Comparison of ENCODE assay signal across 8 mouse cellular contexts in the genomic region with DNA sequence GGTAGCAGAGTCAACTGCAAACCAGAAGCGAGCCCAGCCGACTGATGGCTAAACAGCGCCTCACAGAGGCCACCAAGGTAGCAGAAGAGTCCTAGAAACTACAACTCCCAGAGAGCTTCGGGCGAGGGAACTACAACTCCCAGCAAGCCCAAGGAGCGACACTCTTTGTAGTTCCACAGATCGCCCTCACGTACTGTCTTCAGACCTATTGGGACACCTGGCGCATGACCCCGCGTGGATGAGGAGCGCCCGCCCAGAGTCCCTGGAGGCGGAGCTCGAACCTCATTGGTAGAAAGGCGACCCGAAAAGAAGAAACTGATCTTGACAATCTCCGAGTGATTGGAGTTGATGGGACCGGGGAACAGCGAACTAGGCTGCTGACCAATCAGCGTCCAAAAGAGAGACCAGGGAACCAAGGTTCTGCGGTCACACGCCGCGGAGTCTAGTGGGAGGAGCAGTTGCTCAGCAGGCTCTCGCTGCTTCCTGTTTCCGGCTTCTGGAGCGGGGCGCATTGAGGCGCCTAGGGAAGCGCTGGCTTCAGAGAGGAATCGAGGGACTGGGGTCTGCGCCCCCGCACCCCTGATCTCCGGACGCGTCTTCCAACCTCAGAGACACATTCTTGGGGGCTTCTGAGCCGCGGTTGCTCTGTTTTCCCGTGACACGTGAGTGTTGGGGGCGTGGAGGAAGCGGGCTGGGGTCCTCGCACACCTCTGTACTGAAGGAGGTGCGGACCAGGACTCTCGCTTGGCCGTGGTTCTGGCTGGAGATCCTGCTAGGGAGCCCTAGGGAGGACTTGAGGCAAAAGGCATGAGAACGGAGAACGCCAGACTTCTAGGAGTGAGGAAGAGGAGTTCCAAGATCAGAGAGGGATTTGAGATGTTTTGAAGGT. TPM values are rescaled to one million over a fixed set of nuclear protein-coding genes. Genes with fewer than 3 reads are reported as not detected.
DNase-seq lines count a peak whose midpoint lies in the region; ATAC-seq and TF ChIP-seq lines count a peak whose summit lies in the region.

A gene (plus strand): TSS at position 216 of the 889 bp plus-strand sequence.

- peak within 1 kb of the TSS; percentile 79 for H3K9ac ChIP-seq in forebrain, embryonic 16.5 days (replicated peaks; ENCODE audit: low read depth, low read length)
- peak within 1 kb of the TSS; percentile 93 for H3K9ac ChIP-seq in lung, embryonic 14.5 days

- H3K27me3 ChIP-seq in G1E (ENCODE audit: insufficient read depth, low read length) = no peaks in the 10 kb centered on the region
- no peaks in the 10 kb centered on the region for H3K27me3 ChIP-seq in forebrain, embryonic 16.5 days (replicated peaks; ENCODE audit: control insufficient read depth, insufficient read depth, low read length)
- H3K27me3 ChIP-seq in lung, embryonic 14.5 days (ENCODE audit: insufficient read depth, low read length) = no peaks in the 10 kb centered on the region
- no peaks in the 10 kb centered on the region for H3K27me3 ChIP-seq in thymus, adult 2 months (ENCODE audit: control insufficient read depth, insufficient read depth, low read length)

- TF ChIP-seq CTCF in G1E (IDR thresholded peaks at IDR 0.05; ENCODE audit: low read depth, low read length) = peak; percentile 62
- peak; percentile 93 for TF ChIP-seq CTCF in layer of hippocampus, adult 2 months (conservative IDR thresholded peaks at IDR 0.05)
- peak; percentile 84 for TF ChIP-seq CTCF in lung, embryonic 14.5 days (IDR thresholded peaks at IDR 0.05; ENCODE audit: low read depth)
- TF ChIP-seq CTCF in olfactory bulb, adult 2 months (IDR thresholded peaks at IDR 0.05; ENCODE audit: insufficient read depth, low read depth, low read length) = peak; percentile 62
- TF ChIP-seq CTCF in thymus, adult 2 months (IDR thresholded peaks at IDR 0.05; ENCODE audit: borderline replicate concordance, control insufficient read depth, extremely low read depth, insufficient read depth, low read length, poor library complexity) = peak; percentile 68; the same call in 1 of the 2 replicates

- H3K4me3 ChIP-seq in G1E (ENCODE audit: low read depth, low read length) = peak within 1 kb of the TSS; percentile 80
- peak within 1 kb of the TSS; percentile 86 for H3K4me3 ChIP-seq in forebrain, embryonic 16.5 days (replicated peaks; ENCODE audit: low read length)
- H3K4me3 ChIP-seq in layer of hippocampus, adult 2 months = peak within 1 kb of the TSS; percentile 88
- peak within 1 kb of the TSS; percentile 84 for H3K4me3 ChIP-seq in lung, embryonic 14.5 days (ENCODE audit: low read depth, low read length)
- peak within 1 kb of the TSS; percentile 82 for H3K4me3 ChIP-seq in olfactory bulb, adult 2 months (ENCODE audit: insufficient read depth, low read depth, low read length)
- H3K4me3 ChIP-seq in thymus, adult 2 months (ENCODE audit: control insufficient read depth, insufficient read depth, low read length) = peak within 1 kb of the TSS; percentile 95

- peak; percentile 63; the same call in 1 of the 2 replicates for TF ChIP-seq POLR2A in olfactory bulb, adult 2 months (IDR thresholded peaks at IDR 0.05; ENCODE audit: insufficient read depth, low read depth, low read length)
- TF ChIP-seq POLR2A in thymus, adult 2 months (IDR thresholded peaks at IDR 0.05; ENCODE audit: control insufficient read depth, extremely low read depth, insufficient read depth, low read length, poor library complexity) = peak; percentile 61

- H3K4me1 ChIP-seq in G1E (ENCODE audit: insufficient read depth, low read depth, low read length) = peaks cover 46% of the 10 kb centered on the region
- peaks cover 18% of the 10 kb centered on the region for H3K4me1 ChIP-seq in forebrain, embryonic 16.5 days (replicated peaks; ENCODE audit: control insufficient read depth, insufficient read depth, low read length)
- peaks cover 6% of the 10 kb centered on the region; the same call in 1 of the 2 replicates for H3K4me1 ChIP-seq in lung, embryonic 14.5 days (ENCODE audit: insufficient read depth)
- H3K4me1 ChIP-seq in olfactory bulb, adult 2 months (ENCODE audit: control insufficient read depth, insufficient read depth, low read length) = no peaks in the 10 kb centered on the region
- H3K4me1 ChIP-seq in thymus, adult 2 months (replicated peaks; ENCODE audit: control insufficient read depth, insufficient read depth, low read length) = peaks cover 7% of the 10 kb centered on the region

- peak within 1 kb of the TSS; percentile 97 for H3K4me2 ChIP-seq in forebrain, embryonic 16.5 days (ENCODE audit: low read length)
- peak within 1 kb of the TSS; percentile 86 for H3K4me2 ChIP-seq in lung, embryonic 14.5 days

- WGBS in forebrain, embryonic 16.5 days = under 1% methylated on average over 49 of the region's 49 CpGs
- under 1% methylated on average over 49 of the region's 49 CpGs for WGBS in lung, embryonic 14.5 days
- under 1% methylated on average over 49 of the region's 49 CpGs for whole genome bisulfite sequencing in olfactory bulb, adult 2 months
- under 1% methylated on average over 49 of the region's 49 CpGs for WGBS in thymus, adult 2 months

- peaks cover 34% of the 10 kb centered on the region for H3K36me3 ChIP-seq in G1E (replicated peaks)
- peaks cover 8% of the 10 kb centered on the region for H3K36me3 ChIP-seq in forebrain, embryonic 16.5 days (ENCODE audit: control insufficient read depth, insufficient read depth)
- H3K36me3 ChIP-seq in lung, embryonic 14.5 days (ENCODE audit: insufficient read depth) = peaks cover 24% of the 10 kb centered on the region
- H3K36me3 ChIP-seq in thymus, adult 2 months (ENCODE audit: control insufficient read depth, insufficient read depth, low read length) = peaks cover 8% of the 10 kb centered on the region

- ATAC-seq in G1E (ENCODE audit: extremely low read depth, insufficient number of reproducible peaks, low FRiP score, poor library complexity, severe bottlenecking) = peak; percentile 92
- peak; percentile 98 for ATAC-seq in forebrain, embryonic 16.5 days
- peak; percentile 99 for ATAC-seq in lung, embryonic 14.5 days (ENCODE audit: insufficient read depth)

- intact Hi-C loops in heart, postnatal 36 days (cut with DNase I) = no loop called here

- H3K27ac ChIP-seq in forebrain, embryonic 16.5 days (ENCODE audit: low read length) = peak within 1 kb of the TSS; percentile 72
- H3K27ac ChIP-seq in layer of hippocampus, adult 2 months = peak within 1 kb of the TSS; percentile 89
- peak within 1 kb of the TSS; percentile 77 for H3K27ac ChIP-seq in lung, embryonic 14.5 days (ENCODE audit: low read depth)
- H3K27ac ChIP-seq in olfactory bulb, adult 2 months (ENCODE audit: insufficient read depth, low read depth, low read length) = 0 out of 2 replicates have a peak within 1 kb of the TSS, but pooled peaks have one; percentile 43
- H3K27ac ChIP-seq in thymus, adult 2 months (ENCODE audit: control insufficient read depth, insufficient read depth, low read length) = peak within 1 kb of the TSS; percentile 36

- DNase-seq in G1E (ENCODE audit: low spot score) = peak; percentile 87
- DNase-seq in cerebellum, adult 18-20 months = peak; percentile 94 to 99
- peak; percentile 89 to 91 for DNase-seq in heart, postnatal 36 days
- peak; percentile 92 to 99 for DNase-seq in layer of hippocampus, adult 2 months (ENCODE audit: low spot score in 2 of 2)
- DNase-seq in lung, embryonic 14.5 days = peak; percentile 97
- peak; percentile 94 for DNase-seq in thymus, adult 2 months

- no peaks in the 10 kb centered on the region for H3K9me3 ChIP-seq in G1E (replicated peaks)
- H3K9me3 ChIP-seq in forebrain, embryonic 16.5 days (ENCODE audit: control insufficient read depth, low read length) = no peaks in the 10 kb centered on the region
- H3K9me3 ChIP-seq in lung, embryonic 14.5 days (ENCODE audit: low read depth, low read length) = no peaks in the 10 kb centered on the region

RNA-seq across cellular contexts. Expression of the gene that starts here (rescaled TPM):
- 174 and 190 TPM in 2 replicates for total RNA-seq in G1E (2014; fragmentation: Nextera tagmentation)
- 521 and 552 TPM in 2 replicates for total RNA-seq in G1E (2017)
- polyA plus RNA-seq in G1E (2012) = 23.0 and 27.4 TPM in 2 replicates
- polyA plus RNA-seq in forebrain, embryonic 16.5 days (2015; fragmentation: Nextera tagmentation; extraction: Ambion mirVana) = 57.0 and 62.4 TPM in 2 replicates
- 10 to 100 TPM; 40.8 to 42.8 TPM for total RNA-seq in heart, postnatal 36 days (2021)
- total RNA-seq in layer of hippocampus, adult 2 months (2021) = 10 to 100 TPM; 75.9 to 78.9 TPM
- 115 and 120 TPM in 2 replicates for polyA plus RNA-seq in lung, embryonic 14.5 days (2014; fragmentation: Nextera tagmentation; extraction: Ambion mirVana)
- polyA plus RNA-seq in olfactory bulb, adult 2 months (2012; ENCODE audit: insufficient read depth, insufficient read length, low replicate concordance, missing spikeins) = not detected in 2 replicates
- polyA plus RNA-seq in thymus, adult 2 months (2012; rRNA removed) = 72.4 and 81.4 TPM in 2 replicates

Comparison
In these comparisons a context has a peak if more than half of its experiments do, and no peak if none do; other contexts are left out.
1. Peak in every context shown above with its lines: DNase-seq, ATAC-seq, H3K4me3 ChIP-seq and H3K27ac ChIP-seq.
2. H3K27ac ChIP-seq: peak in every context shown above with its lines; median percentile 89 in layer of hippocampus, adult 2 months; 77 in lung, embryonic 14.5 days; 72 in forebrain, embryonic 16.5 days; 43 in olfactory bulb, adult 2 months; 36 in thymus, adult 2 months.